13 mouse cellular contexts compared by ENCODE assay signal in the genomic region with DNA sequence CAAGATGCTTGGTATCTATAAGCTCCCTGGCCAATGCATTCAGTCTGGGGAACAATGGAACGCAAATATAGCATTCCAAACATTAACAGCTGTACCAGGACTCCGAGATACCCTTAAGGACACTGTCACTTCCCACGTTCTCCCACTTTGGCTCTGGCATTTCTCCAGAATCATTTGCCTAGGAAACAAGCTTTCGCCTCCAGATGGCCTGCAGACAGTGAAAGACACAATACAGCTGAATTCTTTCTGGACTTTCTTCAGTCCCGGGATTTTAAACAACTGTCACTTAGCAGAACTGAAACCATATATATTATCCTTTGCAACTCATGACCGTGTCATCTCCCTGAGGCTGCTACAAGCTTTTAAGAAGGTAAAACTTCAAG.
DNase-seq lines count a peak whose midpoint lies in the region; ATAC-seq lines count a peak whose summit lies in the region.
"Had no signal": no experiment of that assay in that cellular context is flagged by ENCODE, and none has a peak within 500 bp of the region (broad histone marks: within the 10 kb centered on the region; RNA-seq: fewer than 3 reads in every experiment).

No protein-coding gene starts in this region.

- intact Hi-C loops in heart, postnatal 14 days (cut with DNase I) = no loop called here

- H3K4me2 ChIP-seq in heart, embryonic 16.5 days (ENCODE audit: low read depth, low read length) = peak overlapping the region; percentile 10
- peak overlapping the region; percentile 8; the same call in 1 of the 2 replicates for H3K4me2 ChIP-seq in lung, embryonic 15.5 days

- WGBS in heart, embryonic 16.5 days = 34% methylated on average over 6 of the region's 6 CpGs
- WGBS in lung, embryonic 15.5 days = 37% methylated on average over 6 of the region's 6 CpGs

- DNase-seq in heart, postnatal 14 days = no peak
- no peak for DNase-seq in lung, adult 18-20 months
- peak; percentile 49 to 65 for DNase-seq in frontal cortex, adult 2 months (ENCODE audit: extremely low spot score in 1 of 2, low spot score in 1 of 2)
- peak; percentile 17 to 22 for DNase-seq in lung, postnatal 4 days
- DNase-seq in cerebellum, adult 11-12 months = no peak
- DNase-seq in thymus, postnatal 10 days (ENCODE audit: low spot score in 2 of 2) = no peak
- DNase-seq: gastrocnemius, postnatal 14 days; thymus, adult 18-20 months had no signal

- H3K9me3 ChIP-seq in heart, embryonic 16.5 days (replicated peaks; ENCODE audit: control insufficient read depth, low read length) = no peaks in the 10 kb centered on the region
- no peaks in the 10 kb centered on the region for H3K9me3 ChIP-seq in lung, embryonic 15.5 days
- H3K9me3 ChIP-seq: hindbrain, embryonic 10.5 days had no signal

- H3K27ac ChIP-seq in heart, embryonic 16.5 days (ENCODE audit: low read length) = 0 out of 2 replicates have a peak overlapping the region, but pooled peaks have one; percentile 7
- H3K27ac ChIP-seq in lung, embryonic 15.5 days = peak overlapping the region; percentile 47; the same call in 1 of the 2 replicates
- H3K27ac ChIP-seq: hindbrain, embryonic 10.5 days; liver, embryonic 14.5 days had no signal

- H3K27me3 ChIP-seq in heart, embryonic 16.5 days (ENCODE audit: control insufficient read depth, insufficient read depth, low read length) = no peaks in the 10 kb centered on the region
- peaks cover 14% of the 10 kb centered on the region for H3K27me3 ChIP-seq in lung, embryonic 15.5 days
- H3K27me3 ChIP-seq: CH12.LX had no signal

- H3K4me3 ChIP-seq in heart, embryonic 16.5 days (ENCODE audit: low read length) = no peak overlapping the region
- no peak overlapping the region for H3K4me3 ChIP-seq in lung, embryonic 15.5 days
- H3K4me3 ChIP-seq: hindbrain, embryonic 10.5 days had no signal

- H3K9ac ChIP-seq in heart, embryonic 16.5 days (ENCODE audit: low read length) = no peak overlapping the region
- H3K9ac ChIP-seq in lung, embryonic 15.5 days = no peak overlapping the region
- H3K9ac ChIP-seq: liver, embryonic 14.5 days had no signal

- no peaks in the 10 kb centered on the region for H3K36me3 ChIP-seq in heart, embryonic 16.5 days (ENCODE audit: control insufficient read depth, insufficient read depth)
- H3K36me3 ChIP-seq in lung, embryonic 15.5 days = no peaks in the 10 kb centered on the region
- H3K36me3 ChIP-seq: hindbrain, embryonic 10.5 days had no signal

- H3K4me1 ChIP-seq in heart, embryonic 16.5 days (ENCODE audit: control insufficient read depth, insufficient read depth, low read length) = peaks cover 7% of the 10 kb centered on the region; the same call in 1 of the 2 replicates
- H3K4me1 ChIP-seq in lung, embryonic 15.5 days = 0 out of 2 replicates have a peak, but pooled peaks cover 7% of the 10 kb centered on the region
- H3K4me1 ChIP-seq: hindbrain, embryonic 10.5 days had no signal

- ATAC-seq in heart, embryonic 16.5 days (replicated peaks; ENCODE audit: extremely low read depth, insufficient read depth, low FRiP score) = no peak; the same call in 1 of the 2 replicates
- peak; percentile 65 for ATAC-seq in lung, embryonic 15.5 days (ENCODE audit: borderline replicate concordance, extremely low read depth, low FRiP score, low TSS enrichment)

Comparison
In these comparisons a context has a peak if more than half of its experiments do, and no peak if none do; other contexts are left out.
1. DNase-seq: peak in frontal cortex, adult 2 months (2 of 2) and lung, postnatal 4 days (2 of 2); none in heart, postnatal 14 days (0 of 2), lung, adult 18-20 months (0 of 2), cerebellum, adult 11-12 months (single experiment) and thymus, postnatal 10 days (0 of 2).